Mouse (Mus musculus): Measurements from ENCODE around the gene Rsad1. TPM values are rescaled to one million over a fixed set of nuclear protein-coding genes. Genes with fewer than 3 reads are reported as not detected.

The Rsad1 gene
- total RNA-seq, 2 experiments from 2014 or later: 2.2 to 2.6 TPM

- intact Hi-C loops (cut with DNase I; ENCODE audit: low total_unique reads): loop anchor here (5.0 kb wide), 1 partner anchor 208 kb away; no protein-coding TSS in a partner anchor
- DNase-seq: no peak
Observed at GRCm38 (mm10) chr11:94549691-94550441, 811 bp upstream of the Rsad1 start.

- intact Hi-C loops (cut with DNase I; ENCODE audit: low total_unique reads): loop anchor here (5.0 kb wide), 1 partner anchor 206 kb away; no protein-coding TSS in a partner anchor
- DNase-seq: peak; percentile 47
Observed at GRCm38 (mm10) chr11:94548041-94548784, 842 bp downstream of the Rsad1 start.

GRCm38 (mm10) chr11:94547271-94547670 is 1.8 kb downstream of the Rsad1 start:
- intact Hi-C loops (cut with DNase I; ENCODE audit: low total_unique reads): loop anchor here (5.0 kb wide), 1 partner anchor 205 kb away; no protein-coding TSS in a partner anchor
- no peak for DNase-seq

GRCm38 (mm10) chr11:94546381-94546780 is 2.7 kb downstream of the Rsad1 start:
- no peak for DNase-seq
- intact Hi-C loops (cut with DNase I; ENCODE audit: low total_unique reads): loop anchor here (5.0 kb wide), 1 partner anchor 204 kb away; no protein-coding TSS in a partner anchor

- peak; percentile 41 for DNase-seq
- intact Hi-C loops (cut with DNase I; ENCODE audit: low total_unique reads): no loop called here
Observed at GRCm38 (mm10) chr11:94544422-94544821, 4.6 kb downstream of the Rsad1 start.

- intact Hi-C loops (cut with DNase I; ENCODE audit: low total_unique reads): no loop called here
- DNase-seq: peak; percentile 96
Observed at GRCm38 (mm10) chr11:94543932-94544331, 5.1 kb downstream of the Rsad1 start.

- DNase-seq: no peak
- intact Hi-C loops (cut with DNase I; ENCODE audit: low total_unique reads): no loop called here
Observed at GRCm38 (mm10) chr11:94543344-94543743, 5.7 kb downstream of the Rsad1 start.

GRCm38 (mm10) chr11:94542400-94542799 is 6.7 kb downstream of the Rsad1 start:
- intact Hi-C loops (cut with DNase I; ENCODE audit: low total_unique reads): no loop called here
- no peak for DNase-seq

GRCm38 (mm10) chr11:94539761-94540160 is 9.3 kb downstream of the Rsad1 start:
- intact Hi-C loops (cut with DNase I; ENCODE audit: low total_unique reads): no loop called here

GRCm38 (mm10) chr11:94538733-94539292 is 10.2 kb downstream of the Rsad1 start:
- intact Hi-C loops (cut with DNase I; ENCODE audit: low total_unique reads): no loop called here
- DNase-seq: no peak

More at GRCm38 (mm10) chr11:94539761-94540160, 9.3 kb downstream of the Rsad1 start:
- no peak for DNase-seq

- intact Hi-C loops (cut with DNase I; ENCODE audit: low total_unique reads): no loop called here
- DNase-seq: no peak
Observed at GRCm38 (mm10) chr11:94533171-94533570, 15.9 kb downstream of the Rsad1 start.

- intact Hi-C loops (cut with DNase I; ENCODE audit: low total_unique reads): no loop called here
- DNase-seq: no peak
Observed at GRCm38 (mm10) chr11:94528879-94529278, 20.2 kb downstream of the Rsad1 start.

- no peak for DNase-seq
- intact Hi-C loops (cut with DNase I; ENCODE audit: low total_unique reads): no loop called here
Observed at GRCm38 (mm10) chr11:94526171-94526879, 22.7 kb downstream of the Rsad1 start.

GRCm38 (mm10) chr11:94521219-94521843 is 27.7 kb downstream of the Rsad1 start, which contains the start of gene Mycbpap:
TSS of gene Mycbpap (minus strand) at chr11:94521742.
- DNase-seq: peak; percentile 32
- intact Hi-C loops (cut with DNase I; ENCODE audit: low total_unique reads): no loop called here

- intact Hi-C loops (cut with DNase I; ENCODE audit: low total_unique reads): no loop called here
Observed at GRCm38 (mm10) chr11:94513452-94513851, 35.6 kb downstream of the Rsad1 start.

GRCm38 (mm10) chr11:94508976-94509375 is 40.1 kb downstream of the Rsad1 start:
- no peak for DNase-seq
- intact Hi-C loops (cut with DNase I; ENCODE audit: low total_unique reads): no loop called here

More at GRCm38 (mm10) chr11:94513452-94513851, 35.6 kb downstream of the Rsad1 start:
- DNase-seq: no peak

GRCm38 (mm10) chr11:94501482-94501881 is 47.6 kb downstream of the Rsad1 start:
- DNase-seq: no peak
- intact Hi-C loops (cut with DNase I; ENCODE audit: low total_unique reads): no loop called here

- intact Hi-C loops (cut with DNase I; ENCODE audit: low total_unique reads): no loop called here
- no peak for DNase-seq
Observed at GRCm38 (mm10) chr11:94500362-94500761, 48.7 kb downstream of the Rsad1 start.

GRCm38 (mm10) chr11:94499661-94500152 is 49.3 kb downstream of the Rsad1 start, which contains the start of gene Epn3:
TSS of gene Epn3 (minus strand) at chr11:94499974.
- intact Hi-C loops (cut with DNase I; ENCODE audit: low total_unique reads): no loop called here
- no peak for DNase-seq

All from gastrocnemius, postnatal 14 days (tissue).